Mouse (Mus musculus) heart, postnatal 0 days (tissue): ENCODE measurements around the gene Hbb-bh1. TPM values are rescaled to one million over a fixed set of nuclear protein-coding genes. Genes with fewer than 3 reads are reported as not detected.
"Not testable (repeated sequence)": the region's sequence is repeated elsewhere in the genome, so short reads cannot be mapped to it uniquely, and the experiment has no call there.

ENCODE experiments used
- ATAC-seq: fragments of 200-750 bp; cut with Nextera tagmentation; 2 replicates; pipeline ENCODE4 v1.8.0; 2017; ENCODE audit warnings: low read depth, moderate number of reproducible peaks, moderate library complexity; ENCODE audit not compliant: insufficient read depth
- DNase-seq: peaks from one replicate; pipeline ENCODE4 v3.0.0-alpha.2; 2016; ENCODE audit warnings: low spot score
- H3K27ac ChIP-seq: fragments of 300-500 bp; sonication (generic); 2 replicates; pipeline ENCODE4 v1.5.1; 2014; ENCODE audit warnings: low read depth, mild to moderate bottlenecking
- H3K27me3 ChIP-seq: fragments of 300-500 bp; sonication (generic); 2 replicates; pipeline ENCODE4 v1.6.1; 2014; ENCODE audit warnings: low read length, mixed read lengths; ENCODE audit not compliant: control insufficient read depth, insufficient read depth
- H3K36me3 ChIP-seq: fragments of 300-500 bp; sonication (generic); replicated peaks from 2 replicates; pipeline ENCODE4 v1.6.1; 2014; ENCODE audit warnings: low read length, mixed read lengths; ENCODE audit not compliant: control insufficient read depth, insufficient read depth
- H3K4me1 ChIP-seq: fragments of 300-500 bp; sonication (generic); 2 replicates; pipeline ENCODE4 v1.6.1; 2014; ENCODE audit warnings: antibody characterized with exemption; ENCODE audit not compliant: control insufficient read depth, insufficient read depth
- H3K4me2 ChIP-seq: fragments of 300-500 bp; sonication (generic); 2 replicates; pipeline ENCODE4 v1.6.1; 2014; ENCODE audit warnings: low read depth, mild to moderate bottlenecking, low read length, moderate library complexity
- H3K4me3 ChIP-seq: fragments of 300-500 bp; sonication (generic); 2 replicates; pipeline ENCODE4 v1.5.1; 2014; ENCODE audit warnings: low read depth, low read length
- H3K9ac ChIP-seq: fragments of 300-500 bp; sonication (generic); replicated peaks from 2 replicates; pipeline ENCODE4 v1.6.1; 2014; ENCODE audit warnings: low read depth, low read length, mixed read lengths
- H3K9me3 ChIP-seq: fragments of 300-500 bp; sonication (generic); replicated peaks from 2 replicates; pipeline ENCODE4 v1.6.1; 2016; ENCODE audit warnings: low read length; ENCODE audit not compliant: control insufficient read depth
- CTCF ChIP-seq: IDR thresholded peaks from 2 replicates; pipeline ENCODE4 v1.5.1; 2016; ENCODE audit warnings: antibody characterized with exemption, control low read depth, low read depth
- EP300 ChIP-seq: IDR thresholded peaks from 2 replicates; pipeline ENCODE4 v1.6.1; 2016; ENCODE audit warnings: antibody characterized with exemption, low read depth
- WGBS: fragments of 180-500 bp; shearing (Covaris S2); extraction: QIAGEN DNeasy Blood & Tissue Kit; methylation state at CpG from one replicate; pipeline ENCODE4 v1.1.7; 2014; 5-methylcytosine and 5-hydroxymethylcytosine counted together
- polyA plus RNA-seq: library from polyadenylated mRNA; unstranded; fragments of >200 nt; fragmentation: Nextera tagmentation; extraction: Ambion mirVana; gene quantifications from 2 replicates; pipeline ENCODE4 v1.2.1, GENCODE M21; 2015
- total RNA-seq: library from RNA; depleted of rRNA; stranded (reverse); fragments of >200 nt; gene quantifications from 2 replicates; pipeline ENCODE4 v1.2.3, GENCODE M21; 2014; ENCODE audit warnings: low replicate concordance

Gene Hbb-bh1
- total and polyA plus RNA-seq, 2 experiments from 2014 or later: not detected

- H3K4me2 ChIP-seq: no peak overlapping the region
- H3K9me3 ChIP-seq: no peaks in the 10 kb centered on the region
- no peak overlapping the region for H3K4me3 ChIP-seq
- H3K27me3 ChIP-seq: no peaks in the 10 kb centered on the region
- no peak for ATAC-seq
- DNase-seq: no peak
- WGBS: 33% methylated on average over 2 of the region's 2 CpGs
- TF ChIP-seq CTCF: no peak
- no peaks in the 10 kb centered on the region for H3K36me3 ChIP-seq
- H3K27ac ChIP-seq: no peak overlapping the region
- no peak overlapping the region for H3K9ac ChIP-seq
- no peaks in the 10 kb centered on the region for H3K4me1 ChIP-seq
Measured at GRCm38 (mm10) chr7:103844525-103845325, 1.8 kb upstream of the Hbb-bh1 start.

- H3K4me2 ChIP-seq: no peak within 1 kb of the TSS
- H3K36me3 ChIP-seq: no peaks in the 10 kb centered on the region
- H3K27ac ChIP-seq: no peak within 1 kb of the TSS
- no peak for ATAC-seq
- H3K9ac ChIP-seq: no peak within 1 kb of the TSS
- no peak for TF ChIP-seq CTCF
- no peak for TF ChIP-seq EP300
- 63% methylated on average over 3 of the region's 3 CpGs for WGBS
- no peaks in the 10 kb centered on the region for H3K9me3 ChIP-seq
- DNase-seq: no peak
- no peaks in the 10 kb centered on the region for H3K4me1 ChIP-seq
- no peak within 1 kb of the TSS for H3K4me3 ChIP-seq
- H3K27me3 ChIP-seq: no peaks in the 10 kb centered on the region
Measured at GRCm38 (mm10) chr7:103840268-103840667, 2.7 kb downstream of the Hbb-bh1 start, which contains the start of gene Hbb-bh2. TSS of gene Hbb-bh2 (minus strand) at chr7:103840520.

DNA sequence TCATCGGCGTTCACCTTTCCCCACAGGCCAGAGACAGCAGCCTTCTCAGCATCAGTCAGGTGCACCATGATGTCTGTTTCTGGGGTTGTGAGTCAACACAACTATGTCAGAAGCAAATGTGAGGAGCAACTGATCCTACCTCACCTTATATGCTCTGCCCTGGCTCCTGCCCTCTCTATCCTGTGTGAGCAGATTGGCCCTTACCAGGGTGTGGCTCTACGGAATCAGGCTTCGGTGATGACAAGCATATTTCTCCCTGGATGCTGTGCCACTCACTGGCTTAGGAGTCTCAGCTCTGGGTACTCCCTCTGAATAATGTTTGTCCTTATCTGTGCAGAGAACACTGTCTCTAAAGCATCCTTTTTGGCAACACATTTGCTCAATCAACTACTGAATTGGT is 15.2 kb downstream of the Hbb-bh1 start, which contains the start of gene Hbb-bs:
Gene Hbb-bs (minus strand): TSS at position 289 of the 400 bp plus-strand sequence.
- Histone ChIP-seq H3K27ac (no peak within 1 kb of the TSS), H3K9me3 (no peaks in the 10 kb centered on the region), H3K9ac (no peak within 1 kb of the TSS), H3K4me1 (no peaks in the 10 kb centered on the region), H3K36me3 (no peaks in the 10 kb centered on the region), H3K4me2 (no peak within 1 kb of the TSS), H3K27me3 (no peaks in the 10 kb centered on the region), H3K4me3 (no peak within 1 kb of the TSS)
- WGBS: 85% methylated on average over 4 of the region's 4 CpGs
- DNase-seq (no peak), ATAC-seq (no peak)
- no peak for TF ChIP-seq EP300
- no peak for TF ChIP-seq CTCF

- ATAC-seq, H3K4me1 ChIP-seq, H3K4me2 ChIP-seq, H3K4me3 ChIP-seq, H3K9me3 ChIP-seq, H3K36me3 ChIP-seq, H3K27me3 ChIP-seq, DNase-seq, H3K9ac ChIP-seq, H3K27ac ChIP-seq: not testable (repeated sequence)
- no CpG with 5 or more reads among the region's 2 CpGs for WGBS
Measured at GRCm38 (mm10) chr7:103827139-103827538, 15.8 kb downstream of the Hbb-bh1 start.

DNA sequence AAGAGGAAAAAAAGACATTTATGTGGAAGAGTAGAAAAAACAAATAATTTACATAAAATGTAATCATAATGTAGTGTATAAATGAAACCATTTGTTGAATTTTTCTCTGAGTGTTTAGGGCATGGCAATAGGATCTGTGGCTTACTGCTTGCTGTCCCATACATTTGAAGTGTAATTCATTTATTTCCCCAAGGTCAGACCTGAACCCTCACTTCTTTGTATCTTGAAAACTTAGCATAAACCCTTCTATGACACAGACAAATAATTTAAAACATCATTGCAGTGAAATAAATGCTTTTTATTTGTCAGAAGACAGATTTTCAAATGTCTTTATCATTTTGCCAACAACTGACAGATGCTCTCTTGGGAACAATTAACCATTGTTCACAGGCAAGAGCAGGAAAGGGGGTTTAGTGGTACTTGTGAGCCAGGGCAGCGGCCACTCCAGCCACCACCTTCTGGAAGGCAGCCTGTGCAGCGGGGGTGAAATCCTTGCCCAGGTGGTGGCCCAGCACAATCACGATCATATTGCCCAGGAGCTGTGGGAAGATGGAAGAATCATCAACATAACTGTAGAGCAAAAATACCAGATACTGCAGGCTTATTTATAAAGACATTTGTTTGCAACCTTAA is 16.6 kb downstream of the Hbb-bh1 start:
- TF ChIP-seq EP300: no peak
- Histone ChIP-seq H3K4me2 (no peak overlapping the region), H3K27me3 (no peaks in the 10 kb centered on the region), H3K27ac (no peak overlapping the region), H3K4me3 (no peak overlapping the region), H3K9ac (no peak overlapping the region), H3K4me1 (no peaks in the 10 kb centered on the region), H3K36me3 (no peaks in the 10 kb centered on the region), H3K9me3 (no peaks in the 10 kb centered on the region)
- DNase-seq: no peak
- ATAC-seq: no peak
- WGBS: 45% methylated on average over 3 of the region's 3 CpGs
